Mouse (Mus musculus) lung, postnatal 25 days (tissue): ENCODE results near the gene Enox1.

Source experiments
- DNase-seq: peaks from one replicate; pipeline ENCODE4 v3.0.0; 2022; ENCODE audit warnings: low spot score

Enox1 gene

GRCm38 (mm10) chr14:77682888-77683555, 526.5 kb downstream of the Enox1 start:
- DNase-seq: no peak

GRCm38 (mm10) chr14:77689816-77690215, 533.3 kb downstream of the Enox1 start:
- no peak for DNase-seq

- DNase-seq: no peak
Measured at GRCm38 (mm10) chr14:77705006-77705405, 548.4 kb downstream of the Enox1 start.

GRCm38 (mm10) chr14:77706511-77707246, 550.1 kb downstream of the Enox1 start:
- DNase-seq: no peak

- no peak for DNase-seq
Measured at GRCm38 (mm10) chr14:77707279-77707678, 550.7 kb downstream of the Enox1 start.

- DNase-seq: no peak
Measured at GRCm38 (mm10) chr14:77708354-77709150, 552.0 kb downstream of the Enox1 start.

- DNase-seq: no peak
Measured at GRCm38 (mm10) chr14:77714931-77715535, 558.5 kb downstream of the Enox1 start.

GRCm38 (mm10) chr14:77716981-77717380, 560.4 kb downstream of the Enox1 start:
- no peak for DNase-seq

- DNase-seq: no peak
Measured at GRCm38 (mm10) chr14:77718814-77719213, 562.3 kb downstream of the Enox1 start.

GRCm38 (mm10) chr14:77738056-77738455, 581.5 kb downstream of the Enox1 start:
- no peak for DNase-seq

GRCm38 (mm10) chr14:77738751-77739365, 582.3 kb downstream of the Enox1 start:
- DNase-seq: no peak

- no peak for DNase-seq
Measured at GRCm38 (mm10) chr14:77739376-77739775, 582.8 kb downstream of the Enox1 start.

GRCm38 (mm10) chr14:77744638-77745240, 588.2 kb downstream of the Enox1 start:
- DNase-seq: no peak

GRCm38 (mm10) chr14:77748920-77749319, 592.4 kb downstream of the Enox1 start:
- DNase-seq: no peak
